Mouse (Mus musculus): ENCODE measurements around the gene Mtmr12.
A peak's percentile ranks its signal among the peaks of the same experiment; 100 is the strongest.

Gene Mtmr12

GRCm38 (mm10) chr15:12237539-12237938 is 32.7 kb downstream of the Mtmr12 start:
- no peak for DNase-seq

GRCm38 (mm10) chr15:12238337-12238736 is 33.5 kb downstream of the Mtmr12 start:
- no peak for DNase-seq

- DNase-seq = no peak
These were observed 36.0 kb downstream of the Mtmr12 start for GRCm38 (mm10) chr15:12240705-12241328.

GRCm38 (mm10) chr15:12243792-12244191 is 39.0 kb downstream of the Mtmr12 start:
- DNase-seq = no peak

- no peak for DNase-seq
These were observed 40.9 kb downstream of the Mtmr12 start for GRCm38 (mm10) chr15:12245580-12246359.

- no peak for DNase-seq
These were observed 41.7 kb downstream of the Mtmr12 start for GRCm38 (mm10) chr15:12246360-12247158.

- no peak for DNase-seq
These were observed 42.4 kb downstream of the Mtmr12 start for GRCm38 (mm10) chr15:12247159-12247603.

- DNase-seq = peak; percentile 77
These were observed 43.5 kb downstream of the Mtmr12 start for GRCm38 (mm10) chr15:12248279-12248678.

GRCm38 (mm10) chr15:12250350-12250749 is 45.5 kb downstream of the Mtmr12 start:
- DNase-seq = no peak

- DNase-seq = no peak
These were observed 46.8 kb downstream of the Mtmr12 start for GRCm38 (mm10) chr15:12251416-12252140.

GRCm38 (mm10) chr15:12252141-12252489 is 47.3 kb downstream of the Mtmr12 start:
- DNase-seq = no peak

- no peak for DNase-seq
These were observed 53.1 kb downstream of the Mtmr12 start for GRCm38 (mm10) chr15:12257730-12258494.

GRCm38 (mm10) chr15:12263056-12263455 is 58.2 kb downstream of the Mtmr12 start:
- DNase-seq = no peak

GRCm38 (mm10) chr15:12266460-12266859 is 61.6 kb downstream of the Mtmr12 start:
- peak; percentile 2 for DNase-seq

- peak; percentile 89 for DNase-seq
These were observed 63.2 kb downstream of the Mtmr12 start for GRCm38 (mm10) chr15:12268021-12268420.

- peak; percentile 3 for DNase-seq
These were observed 66.5 kb downstream of the Mtmr12 start for GRCm38 (mm10) chr15:12271340-12271739.

GRCm38 (mm10) chr15:12273325-12274052 is 68.7 kb downstream of the Mtmr12 start:
- no peak for DNase-seq

- DNase-seq = peak; percentile 5
These were observed 69.4 kb downstream of the Mtmr12 start for GRCm38 (mm10) chr15:12274053-12274769.

- peak; percentile 4 for DNase-seq
These were observed 70.3 kb downstream of the Mtmr12 start for GRCm38 (mm10) chr15:12275091-12275623.

- DNase-seq = peak; percentile 1
These were observed 75.0 kb downstream of the Mtmr12 start for GRCm38 (mm10) chr15:12279816-12280215.

All from thymus, postnatal 4 days (tissue).